Mouse (Mus musculus) lung, postnatal 0 days (tissue): ENCODE measurements around the gene Rfwd3.

ENCODE experiments used
- CTCF ChIP-seq: IDR thresholded peaks from 2 replicates; pipeline ENCODE4 v1.5.1; 2016; ENCODE audit warnings: antibody characterized with exemption, mild to moderate bottlenecking
- EP300 ChIP-seq: IDR thresholded peaks from 2 replicates; pipeline ENCODE4 v1.6.1; 2016; ENCODE audit warnings: antibody characterized with exemption, mild to moderate bottlenecking, control low read depth

DNA sequence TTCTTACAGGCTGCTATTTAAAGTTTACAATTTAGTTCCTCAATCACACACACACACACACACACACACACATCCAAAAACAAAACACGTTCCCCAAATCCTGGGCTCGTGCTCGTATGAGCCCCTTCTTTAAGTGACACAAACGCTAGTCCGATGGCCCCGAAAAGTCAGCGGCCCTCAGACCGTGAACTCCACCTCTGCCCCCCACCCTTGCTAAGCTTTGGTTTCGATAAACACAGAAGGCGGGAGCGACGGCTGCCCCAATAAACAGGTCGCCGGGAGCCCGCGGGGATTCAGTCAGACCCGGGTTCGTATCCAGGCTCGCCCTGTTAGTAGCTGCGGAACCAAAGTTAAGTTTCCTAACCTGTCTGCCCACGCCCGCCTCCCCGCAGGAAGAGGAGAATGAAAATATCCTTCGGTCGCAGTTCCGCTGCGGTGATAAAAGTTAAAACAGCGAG lies 630 bp downstream of the Rfwd3 start:
- no peak for TF ChIP-seq CTCF
- no peak for TF ChIP-seq EP300
